Mouse (Mus musculus) heart, embryonic 14.5 days (tissue): ENCODE measurements at regions not wholly inside any gene's neighbourhood (a gene's known extent, or its start where the extent isn't known, plus 50 kb on each side); places are given as distances from the start of the nearest gene placed in this dataset.

ENCODE experiments used
- ATAC-seq: fragments of 200-750 bp; cut with Nextera tagmentation; 2 replicates; pipeline ENCODE4 v1.8.0; 2017; ENCODE audit warnings: low read depth, moderate TSS enrichment; ENCODE audit not compliant: insufficient number of reproducible peaks, insufficient read depth, low FRiP score
- H3K27ac ChIP-seq, 2 experiments: fragments of 200-500 bp in 1 of 2; fragments of 300-500 bp in 1 of 2; sonication (generic) in 1 of 2; replicated peaks in 1 of 2; 2 replicates each; pipeline ENCODE4 v1.5.1; 2012 to 2014; ENCODE audit warnings: low read depth in 2 of 2, low read length in 2 of 2, control low read depth in 1 of 2, mild to moderate bottlenecking in 1 of 2, mixed read lengths in 1 of 2; ENCODE audit not compliant: control insufficient read depth in 1 of 2, insufficient read depth in 1 of 2
- H3K27me3 ChIP-seq: fragments of 300-500 bp; sonication (generic); 2 replicates; pipeline ENCODE4 v1.6.1; 2014; ENCODE audit warnings: mild to moderate bottlenecking, low read length, control low read depth; ENCODE audit not compliant: control insufficient read depth, insufficient read depth
- H3K36me3 ChIP-seq: fragments of 300-500 bp; sonication (generic); 2 replicates; pipeline ENCODE4 v1.6.1; 2014; ENCODE audit warnings: mild to moderate bottlenecking, control low read depth, low read length, mixed read lengths; ENCODE audit not compliant: control insufficient read depth, insufficient read depth
- H3K4me1 ChIP-seq, 2 experiments: fragments of 200-500 bp in 1 of 2; fragments of 300-500 bp in 1 of 2; sonication (generic) in 1 of 2; 2 replicates each; pipeline ENCODE4 v1.6.1; 2012 to 2014; ENCODE audit warnings: low read length in 2 of 2, control low read depth in 1 of 2, mixed read lengths in 1 of 2; ENCODE audit not compliant: control insufficient read depth in 2 of 2, insufficient read depth in 2 of 2
- H3K4me2 ChIP-seq: fragments of 300-500 bp; sonication (generic); 2 replicates; pipeline ENCODE4 v1.6.1; 2014; ENCODE audit warnings: mild to moderate bottlenecking, low read length
- H3K4me3 ChIP-seq, 2 experiments: fragments of 200-500 bp in 1 of 2; fragments of 300-500 bp in 1 of 2; sonication (generic) in 1 of 2; 2 replicates each; pipeline ENCODE4 v1.5.1; 2012 to 2014; ENCODE audit warnings: low read length in 2 of 2, mild to moderate bottlenecking in 2 of 2, control low read depth in 1 of 2, low read depth in 1 of 2, moderate library complexity in 1 of 2; ENCODE audit not compliant: control insufficient read depth in 1 of 2, insufficient read depth in 1 of 2
- H3K9ac ChIP-seq: fragments of 300-500 bp; sonication (generic); 2 replicates; pipeline ENCODE4 v1.6.1; 2014; ENCODE audit warnings: mild to moderate bottlenecking, low read length
- H3K9me3 ChIP-seq: fragments of 300-500 bp; sonication (generic); 2 replicates; pipeline ENCODE4 v1.6.1; 2016; ENCODE audit warnings: low read length, control low read depth; ENCODE audit not compliant: control insufficient read depth
- WGBS: fragments of 180-500 bp; shearing (Covaris S2); extraction: QIAGEN DNeasy Blood & Tissue Kit; methylation state at CpG from one replicate; pipeline ENCODE4 v1.1.7; 2014; 5-methylcytosine and 5-hydroxymethylcytosine counted together

- 0 out of 4 replicates have a peak, but pooled peaks cover 0 to 3% of the 10 kb centered on the region in 2 experiments for H3K4me1 ChIP-seq
- no peak overlapping the region for H3K27ac ChIP-seq
- no peaks in the 10 kb centered on the region for H3K36me3 ChIP-seq
- no peaks in the 10 kb centered on the region for H3K27me3 ChIP-seq
- no peak for ATAC-seq
- no peak overlapping the region for H3K4me2 ChIP-seq
- H3K9ac ChIP-seq: no peak overlapping the region
- no peaks in the 10 kb centered on the region for H3K9me3 ChIP-seq
- no peak overlapping the region for H3K4me3 ChIP-seq
- 33% methylated on average over 4 of the region's 4 CpGs for WGBS
These were observed 148.3 kb upstream of the Gap43 start for GRCm38 (mm10) chr16:42488745-42489144.

GRCm38 (mm10) chr16:42479978-42480377 is 139.5 kb upstream of the Gap43 start:
- Histone ChIP-seq H3K27me3 (no peaks in the 10 kb centered on the region), H3K4me1 (no peaks in the 10 kb centered on the region), H3K27ac (no peak overlapping the region), H3K36me3 (no peaks in the 10 kb centered on the region), H3K4me2 (no peak overlapping the region), H3K4me3 (no peak overlapping the region), H3K9me3 (no peaks in the 10 kb centered on the region), H3K9ac (no peak overlapping the region)
- no peak for ATAC-seq
- 57% methylated on average over 5 of the region's 5 CpGs for WGBS

- 85% methylated on average over 1 of the region's 1 CpGs for WGBS
- no peak for ATAC-seq
- no peak overlapping the region for H3K9ac ChIP-seq
- H3K27ac ChIP-seq: no peak overlapping the region
- no peaks in the 10 kb centered on the region for H3K36me3 ChIP-seq
- H3K4me1 ChIP-seq: no peaks in the 10 kb centered on the region
- H3K4me2 ChIP-seq: no peak overlapping the region
- no peaks in the 10 kb centered on the region for H3K9me3 ChIP-seq
- no peaks in the 10 kb centered on the region for H3K27me3 ChIP-seq
- H3K4me3 ChIP-seq: no peak overlapping the region
These were observed 126.5 kb upstream of the Gap43 start for GRCm38 (mm10) chr16:42466976-42467375.

- Histone ChIP-seq H3K36me3 (no peaks in the 10 kb centered on the region), H3K4me3 (no peak overlapping the region), H3K27ac (no peak overlapping the region), H3K9me3 (no peaks in the 10 kb centered on the region), H3K4me1 (no peaks in the 10 kb centered on the region; a peak in 1 of 4 replicates), H3K4me2 (no peak overlapping the region), H3K9ac (no peak overlapping the region), H3K27me3 (no peaks in the 10 kb centered on the region)
- 60% methylated on average over 8 of the region's 8 CpGs for WGBS
- ATAC-seq: no peak
These were observed 116.0 kb upstream of the Gap43 start for GRCm38 (mm10) chr16:42456335-42456984.

GRCm38 (mm10) chr16:42453338-42453737 is 112.9 kb upstream of the Gap43 start:
- no peaks in the 10 kb centered on the region for H3K27me3 ChIP-seq
- H3K36me3 ChIP-seq: no peaks in the 10 kb centered on the region
- H3K27ac ChIP-seq: no peak overlapping the region
- no peak for ATAC-seq
- no peaks in the 10 kb centered on the region for H3K4me1 ChIP-seq
- peaks cover 4% of the 10 kb centered on the region; the same call in 1 of the 2 replicates for H3K9me3 ChIP-seq
- H3K9ac ChIP-seq: no peak overlapping the region
- H3K4me3 ChIP-seq: no peak overlapping the region
- H3K4me2 ChIP-seq: no peak overlapping the region
- WGBS: 62% methylated on average over 5 of the region's 5 CpGs

- ATAC-seq: no peak
- H3K4me2 ChIP-seq: no peak overlapping the region
- H3K9ac ChIP-seq: no peak overlapping the region
- H3K27ac ChIP-seq: no peak overlapping the region
- peaks cover under 1 to 3% of the 10 kb centered on the region in 2 experiments; a peak in 2 of 4 replicates for H3K4me1 ChIP-seq
- H3K4me3 ChIP-seq: no peak overlapping the region
- no peaks in the 10 kb centered on the region for H3K27me3 ChIP-seq
- H3K9me3 ChIP-seq: peaks cover 4% of the 10 kb centered on the region; the same call in 1 of the 2 replicates
- H3K36me3 ChIP-seq: no peaks in the 10 kb centered on the region
- WGBS: 81% methylated on average over 8 of the region's 8 CpGs
These were observed 109.5 kb upstream of the Gap43 start for GRCm38 (mm10) chr16:42449840-42450444.

- Histone ChIP-seq H3K4me1 (peaks cover 5 to 13% of the 10 kb centered on the region in 2 experiments), H3K4me2 (peak overlapping the region; percentile 57), H3K9me3 (peaks cover 4% of the 10 kb centered on the region; the same call in 1 of the 2 replicates), H3K4me3 (peak overlapping the region in 1 of 2 experiments; percentile 5; a peak in 2 of 4 replicates), H3K27ac (peak overlapping the region; percentile 12 to 49; a peak in 3 of 4 replicates), H3K27me3 (no peaks in the 10 kb centered on the region), H3K36me3 (no peaks in the 10 kb centered on the region), H3K9ac (peak overlapping the region; percentile 32; the same call in 1 of the 2 replicates)
- ATAC-seq: no peak; the same call in 1 of the 2 replicates
- 39% methylated on average over 6 of the region's 6 CpGs for WGBS
These were observed 104.5 kb upstream of the Gap43 start for GRCm38 (mm10) chr16:42444863-42445423.
